Mouse (Mus musculus): ENCODE measurements around the gene Cds2.
A peak's percentile ranks its signal among the peaks of the same experiment; 100 is the strongest.
"Not testable (repeated sequence)": the region's sequence is repeated elsewhere in the genome, so short reads cannot be mapped to it uniquely, and the experiment has no call there.

The Cds2 gene

DNA sequence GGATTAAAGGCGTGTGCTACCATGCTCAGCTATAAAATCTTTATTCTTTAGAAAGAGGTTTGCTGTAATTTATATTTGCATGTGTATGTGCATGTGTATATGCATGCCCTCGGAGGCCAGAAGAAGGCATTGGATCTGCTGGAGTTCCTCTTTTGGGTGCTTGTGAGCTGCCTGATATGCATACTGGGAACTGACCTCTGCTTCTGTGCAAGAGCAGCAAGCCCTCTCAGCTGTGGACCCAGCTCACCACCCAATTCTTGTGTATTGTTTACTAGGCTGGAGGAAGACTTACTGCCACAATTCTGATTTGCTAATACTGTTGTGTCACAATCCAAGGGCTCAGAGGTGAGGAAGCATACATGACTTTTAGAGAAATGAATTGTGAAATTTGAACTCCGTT, 3.1 kb downstream of the Cds2 start:
- no peak for DNase-seq

DNA sequence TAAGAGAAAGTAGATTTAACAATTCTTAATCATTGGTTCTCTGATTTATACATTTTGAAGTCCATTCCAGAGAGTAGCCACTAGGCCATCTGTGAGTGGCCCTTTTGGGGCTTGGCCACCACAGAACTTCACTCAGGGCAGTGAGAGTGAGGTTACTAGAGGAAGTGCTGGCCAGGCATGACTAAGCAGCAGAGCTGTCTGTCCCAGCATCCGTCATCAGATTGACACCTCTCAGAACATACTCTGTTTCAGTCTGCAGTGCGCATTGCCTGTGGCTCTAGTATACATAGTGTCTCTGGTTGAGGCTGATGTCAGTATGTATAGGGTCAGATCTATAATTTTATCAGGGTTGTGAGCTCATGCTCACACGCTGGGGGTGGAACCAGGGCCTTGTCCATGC, 6.3 kb downstream of the Cds2 start:
- DNase-seq: no peak

DNA sequence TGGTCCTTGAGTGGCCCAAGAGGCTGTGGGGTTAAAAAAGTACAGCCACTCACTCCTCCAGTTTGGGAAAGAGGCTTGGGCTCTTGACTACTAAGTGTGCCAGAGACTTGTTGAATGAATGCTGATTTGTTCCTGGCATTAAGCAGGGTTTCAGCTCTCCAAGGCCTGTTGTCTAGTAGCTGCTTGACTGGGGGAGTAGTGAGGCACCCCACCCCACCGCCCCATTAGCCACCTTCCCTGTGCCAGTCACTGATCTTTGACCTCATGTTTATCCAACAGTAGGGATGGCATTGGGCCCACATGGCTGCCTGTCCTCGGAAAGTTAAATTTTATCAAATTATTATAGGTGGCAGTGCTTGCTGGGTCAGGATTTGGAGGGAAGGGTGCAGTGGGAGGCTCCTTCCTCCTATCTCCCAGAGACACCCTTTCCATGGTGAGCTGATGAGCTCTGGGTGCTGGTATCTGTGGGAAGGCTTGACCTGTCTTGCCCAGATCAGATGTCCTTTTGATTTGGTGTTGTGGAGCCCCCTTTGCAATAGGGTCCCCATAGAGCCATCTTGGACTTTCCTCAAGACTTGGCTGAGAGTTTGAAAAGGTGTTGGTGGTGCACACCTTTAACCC, 7.5 kb downstream of the Cds2 start:
- peak; percentile 81 for DNase-seq

DNA sequence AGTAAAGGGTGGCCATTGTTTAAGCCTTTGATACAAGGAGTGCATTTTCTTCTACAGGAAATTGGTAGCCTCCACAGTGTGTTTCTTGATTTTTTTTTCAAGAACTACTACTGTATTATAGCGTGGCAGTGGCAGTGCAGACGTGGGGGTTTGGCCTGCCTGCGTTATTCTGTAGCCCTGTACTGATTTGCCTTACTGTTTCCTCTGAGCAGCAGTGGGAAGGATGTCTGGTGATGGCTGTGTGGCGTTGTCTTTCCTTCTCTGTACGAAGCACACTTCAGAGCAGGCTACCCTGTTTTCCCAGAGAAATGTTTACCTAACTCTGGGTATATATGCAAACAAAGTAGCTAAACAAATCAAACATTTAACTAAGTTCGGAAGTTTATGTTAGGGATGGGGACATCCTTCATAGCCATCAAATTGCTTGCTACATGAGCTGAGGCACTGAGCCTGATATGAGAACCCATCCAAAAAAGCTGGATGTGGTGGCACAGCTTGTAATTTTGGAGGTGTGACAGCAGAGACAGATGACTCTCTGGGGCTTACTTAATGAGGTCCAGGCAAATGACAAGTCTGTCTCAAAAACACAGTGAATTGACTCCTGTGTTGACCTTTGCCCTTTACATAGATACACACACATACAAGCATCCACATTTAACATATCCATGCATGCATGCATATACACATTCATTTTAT, 9.9 kb downstream of the Cds2 start:
- DNase-seq: no peak

DNA sequence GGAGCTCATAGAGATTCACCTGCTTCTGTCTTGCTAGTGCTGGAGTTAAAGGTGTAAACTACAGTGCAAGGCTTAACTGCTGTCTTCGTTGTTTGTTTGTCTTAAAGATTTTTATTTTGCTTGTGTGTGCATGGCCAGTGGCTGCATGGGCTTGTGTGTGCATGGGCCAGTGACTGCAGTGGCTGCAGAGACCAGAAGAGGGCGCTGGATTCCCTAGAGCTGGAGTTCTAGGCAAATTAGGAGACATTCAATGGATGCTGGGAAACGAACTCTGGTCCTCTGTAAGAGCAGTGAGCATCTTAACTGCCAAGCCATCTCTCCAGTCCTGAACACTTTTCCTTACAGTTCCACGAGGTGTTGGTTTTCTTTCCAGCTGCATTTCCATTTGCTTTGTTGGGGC, 12.6 kb downstream of the Cds2 start:
- DNase-seq: no peak

DNA sequence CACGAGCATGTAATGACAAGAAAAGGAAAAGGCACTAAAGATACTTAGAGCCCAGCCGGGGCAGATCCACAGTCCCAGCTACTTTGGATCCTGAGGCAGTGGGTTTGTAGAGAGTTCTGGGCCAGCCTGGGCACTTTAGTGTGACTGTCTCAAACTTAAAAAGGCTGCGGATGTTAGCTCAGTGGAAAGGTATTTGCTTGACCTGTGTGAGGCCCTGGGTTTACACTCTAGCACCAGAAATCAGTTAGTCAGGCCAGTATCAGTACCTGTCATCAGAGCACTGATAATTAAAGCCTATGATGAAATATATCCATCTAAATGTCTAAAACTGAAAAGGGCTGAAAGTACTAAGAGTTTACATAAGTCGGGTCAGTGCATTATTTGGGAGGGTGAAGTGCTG, 13.3 kb downstream of the Cds2 start:
- no peak for DNase-seq

DNA sequence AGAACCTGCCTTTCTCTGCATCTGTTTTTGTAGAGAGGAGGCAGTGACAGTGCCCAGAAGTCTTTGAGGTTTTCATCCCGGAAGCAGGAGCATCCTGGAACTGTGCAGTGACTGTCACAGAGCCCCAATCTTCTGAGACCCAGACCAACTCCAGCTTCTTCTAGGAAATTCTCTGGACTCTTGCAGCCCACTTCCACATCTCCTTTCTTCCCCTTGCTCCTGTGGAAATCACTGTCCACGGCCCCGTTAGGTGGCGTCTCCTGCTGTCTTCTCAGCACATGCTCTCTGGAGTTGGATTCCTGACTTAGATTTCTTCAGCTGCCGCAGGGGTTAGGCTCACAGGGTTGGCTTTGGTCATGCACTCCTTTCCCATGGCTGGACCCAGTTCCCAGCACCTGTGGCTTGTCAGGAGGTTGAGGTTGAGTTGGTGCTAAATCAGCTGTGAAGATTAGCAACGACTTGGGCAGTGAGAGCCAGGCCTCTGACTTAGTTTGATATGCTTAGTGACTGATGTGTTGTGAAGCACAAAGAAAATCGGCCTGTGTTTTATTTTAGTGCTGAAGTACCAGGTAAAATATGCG, 15.4 kb downstream of the Cds2 start:
- no peak for DNase-seq

DNA sequence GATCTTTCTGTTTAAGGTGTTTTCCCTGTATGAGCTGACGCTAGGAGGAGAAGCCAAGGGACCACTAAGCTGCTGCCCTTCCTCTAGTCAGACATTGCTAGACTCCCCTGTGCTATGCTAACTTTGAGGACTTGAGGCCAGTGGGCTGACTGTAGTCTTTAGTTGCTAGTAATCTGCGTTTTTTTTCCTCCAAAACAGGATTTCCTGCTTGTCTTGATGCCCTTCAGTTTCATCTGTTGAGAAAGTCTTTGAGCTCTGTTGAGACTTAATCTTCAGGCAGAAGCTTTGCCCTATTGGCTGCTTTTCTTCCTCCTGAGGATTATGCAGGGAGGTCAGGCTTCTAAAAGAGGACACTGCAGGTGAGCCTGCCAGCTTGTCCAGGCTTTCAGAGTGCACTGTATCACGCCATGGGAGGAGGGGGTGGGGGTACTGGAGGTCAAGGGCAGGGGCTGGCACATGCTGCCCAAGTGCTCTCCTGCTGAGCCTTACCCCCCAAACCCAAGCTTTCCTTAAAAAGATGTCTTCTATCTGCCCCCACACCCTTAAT, 16.5 kb downstream of the Cds2 start:
- DNase-seq: no peak

DNA sequence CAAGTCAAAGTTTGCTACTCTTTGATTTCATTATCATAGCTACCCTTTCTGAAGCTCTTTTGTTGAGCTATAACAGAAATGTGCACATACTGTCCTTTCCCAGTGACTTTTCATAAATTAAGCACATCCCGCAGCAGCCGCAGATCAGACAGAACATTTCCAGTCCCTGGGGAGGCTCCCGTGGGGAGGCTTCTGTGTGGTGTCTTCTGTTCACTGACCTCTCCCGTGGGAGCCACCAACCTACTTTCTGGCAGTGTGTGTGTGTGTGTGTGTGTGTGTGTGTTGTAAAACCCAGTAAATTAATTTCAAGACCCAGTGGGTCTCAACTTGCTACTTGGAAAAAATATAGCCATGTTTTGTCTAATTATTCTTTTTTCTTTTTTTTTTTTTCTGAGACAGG, 17.0 kb downstream of the Cds2 start:
- no peak for DNase-seq

DNA sequence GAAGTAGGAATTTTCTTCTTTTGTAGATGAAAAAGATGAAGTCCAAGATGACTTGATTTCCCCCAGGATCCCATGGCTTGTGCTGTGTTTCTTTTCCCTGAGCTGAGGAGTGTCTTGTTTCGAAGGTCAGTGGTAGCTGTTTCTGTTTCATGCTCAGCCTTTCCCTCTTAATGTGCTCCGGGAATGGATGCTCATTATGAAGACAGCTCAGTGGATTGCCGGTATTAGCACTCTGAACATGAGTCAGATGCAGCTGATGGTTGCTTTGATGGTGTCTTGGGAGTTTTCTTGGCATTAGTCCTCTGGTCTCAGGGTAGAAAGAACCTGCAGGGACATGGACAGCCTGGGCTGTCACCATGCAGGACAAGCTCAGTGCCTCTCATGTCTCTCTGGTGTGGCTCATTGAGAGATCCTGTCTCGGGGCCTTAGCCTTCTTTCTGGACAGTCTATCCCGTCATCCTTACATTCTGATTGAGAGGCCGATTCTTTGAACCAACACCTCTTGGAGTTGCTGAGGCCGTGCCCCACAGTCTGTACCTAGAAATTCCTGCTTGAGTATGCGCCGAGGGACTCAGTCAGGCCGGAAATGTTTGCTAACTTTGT, 17.7 kb downstream of the Cds2 start:
- DNase-seq: no peak

DNA sequence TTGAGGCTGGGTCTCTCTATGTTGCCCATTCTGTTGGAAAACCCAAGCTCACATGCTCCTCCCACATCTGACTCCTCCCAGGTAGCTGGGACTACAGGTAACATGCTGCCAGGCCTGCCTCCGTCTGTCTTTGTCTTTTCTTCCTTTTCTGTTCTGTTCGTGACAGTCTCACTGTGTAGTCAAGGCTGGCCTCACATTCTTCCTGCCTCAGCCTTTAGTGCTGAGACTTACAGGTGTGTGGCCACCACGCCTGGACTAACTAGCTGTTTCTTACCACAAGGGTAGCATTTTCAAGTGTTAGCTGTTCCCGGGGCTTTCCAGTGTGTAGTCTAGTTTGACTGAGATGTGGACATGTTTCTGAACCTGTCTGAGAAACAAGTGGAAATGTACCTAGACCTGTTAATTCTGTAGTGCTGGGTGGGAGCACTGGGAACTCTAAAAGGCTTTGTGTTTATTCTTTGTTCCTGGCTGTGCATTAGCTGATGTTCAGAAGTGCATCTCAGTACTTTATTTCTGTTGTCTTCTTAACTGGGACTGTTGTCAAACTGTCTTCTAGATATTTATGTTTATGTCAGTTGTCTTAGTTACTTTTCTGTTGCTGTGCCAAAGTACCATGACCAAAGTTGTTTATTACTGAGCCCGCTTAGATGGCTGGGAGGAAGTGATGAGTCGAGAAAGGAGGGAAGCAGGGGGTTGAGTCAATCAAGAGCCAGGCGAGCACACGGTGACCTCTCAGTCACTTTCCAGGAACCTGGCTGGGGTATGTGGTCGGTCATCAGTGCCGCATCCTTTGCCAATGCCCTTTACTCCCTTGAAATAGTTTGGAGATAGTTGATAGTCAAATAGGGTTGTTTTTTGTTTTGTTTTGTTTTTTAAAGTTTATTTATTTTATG, 18.9 kb downstream of the Cds2 start:
- DNase-seq: no peak

DNA sequence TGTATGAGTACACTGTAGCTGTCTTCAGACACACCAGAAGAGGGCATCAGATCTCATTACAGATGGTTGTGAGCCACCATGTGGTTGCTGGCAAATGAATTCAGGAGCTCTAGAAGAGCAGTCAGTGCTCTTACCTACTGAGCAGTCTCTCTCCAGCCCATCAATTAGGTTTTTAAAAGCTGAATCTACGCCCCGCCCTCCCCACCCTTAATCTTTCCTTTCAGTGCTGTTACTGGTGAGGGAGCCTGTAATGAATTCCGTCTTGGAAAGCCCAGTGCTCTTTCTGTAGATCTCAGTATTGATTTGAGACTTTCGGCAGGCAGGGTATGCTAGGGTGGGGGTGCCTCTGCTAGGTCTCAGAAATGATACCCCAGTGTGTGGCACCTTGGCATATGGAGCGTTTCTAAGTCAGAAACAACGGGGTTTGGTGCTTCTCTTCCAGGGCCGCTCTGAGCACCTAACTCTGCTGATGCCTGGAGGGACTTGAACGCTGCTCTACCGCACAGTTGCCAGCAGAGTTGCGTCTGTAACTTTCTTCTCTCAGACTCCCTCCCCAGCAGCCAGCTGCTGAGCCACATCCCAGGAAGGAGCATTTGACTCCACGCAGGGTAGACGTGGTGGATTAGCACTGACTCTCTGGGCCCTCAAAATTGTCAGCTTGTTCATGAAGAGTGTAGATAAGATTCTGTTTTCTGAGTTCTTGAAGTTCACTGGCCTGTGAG, 19.7 kb downstream of the Cds2 start:
- DNase-seq: no peak

DNA sequence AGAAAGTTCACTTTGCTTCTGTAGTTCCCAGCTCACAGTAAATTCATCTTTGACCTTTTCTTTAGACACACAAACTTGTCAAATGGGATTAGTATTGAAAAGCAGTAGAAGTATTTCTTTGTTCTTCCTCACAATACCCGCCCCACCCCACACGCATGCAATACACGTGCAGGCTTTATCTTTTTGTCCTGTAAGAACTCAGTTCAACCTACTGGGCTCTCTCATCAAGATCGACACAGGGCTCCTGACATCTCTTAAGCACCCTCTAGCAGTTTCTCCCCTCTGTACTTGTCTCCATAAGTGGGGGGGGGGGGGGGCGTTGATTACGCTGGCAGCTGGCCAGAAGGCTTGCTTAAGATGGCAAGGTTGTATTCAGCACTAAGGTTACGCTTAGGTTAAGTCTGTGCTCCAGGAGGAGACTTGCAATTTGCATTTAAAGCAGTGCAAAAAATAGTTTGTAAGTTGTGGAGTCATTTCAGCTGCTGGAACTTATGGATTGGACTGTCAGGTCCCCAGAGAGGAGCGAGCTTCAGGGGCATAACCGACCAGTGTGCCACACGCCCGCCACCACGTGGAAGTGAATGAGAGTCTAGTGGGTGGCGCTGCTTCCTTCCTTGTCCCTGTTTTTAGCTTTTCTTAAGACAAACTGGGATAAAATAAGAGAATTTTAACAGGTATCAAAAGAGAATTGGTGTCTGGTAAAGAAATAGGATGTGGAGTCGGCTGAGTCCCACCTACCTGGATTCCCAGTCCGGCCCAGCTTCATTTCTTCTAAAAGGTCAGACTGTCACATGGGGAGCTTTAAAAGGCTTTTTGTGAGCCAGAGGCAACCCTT, 20.5 kb downstream of the Cds2 start:
- no peak for DNase-seq

DNA sequence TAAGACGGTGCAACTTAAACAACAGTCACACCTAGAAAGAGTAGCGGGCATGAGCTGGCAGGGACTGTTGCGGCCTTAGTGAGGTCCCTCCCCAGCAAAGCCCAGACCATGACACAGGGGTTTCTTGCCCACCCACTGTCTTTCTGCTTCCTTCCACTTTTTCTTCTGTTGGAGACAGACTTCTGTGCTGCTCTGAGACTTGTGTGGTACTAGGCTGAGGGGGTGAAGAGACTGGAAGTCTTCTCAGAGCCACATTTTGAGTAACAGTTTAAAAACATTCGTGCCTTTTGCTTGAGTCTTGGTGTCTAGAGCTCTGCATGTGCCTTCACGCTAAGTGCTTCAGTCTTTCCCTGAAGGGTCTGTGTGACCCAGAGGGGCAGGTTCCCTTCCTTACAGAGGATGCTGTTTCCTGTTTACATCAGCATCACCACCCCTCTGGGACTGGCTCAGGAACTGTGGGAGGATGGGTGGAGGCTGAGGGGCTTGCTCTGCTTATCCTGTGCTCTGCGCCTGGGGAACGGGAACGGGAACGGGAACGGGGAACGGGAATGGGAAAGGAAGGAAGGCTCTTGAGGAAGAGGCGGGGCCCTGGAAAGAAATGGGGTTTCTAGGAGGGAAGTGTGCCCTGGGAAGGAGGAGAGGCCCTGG, 21.7 kb downstream of the Cds2 start:
- DNase-seq: peak; percentile 66

DNA sequence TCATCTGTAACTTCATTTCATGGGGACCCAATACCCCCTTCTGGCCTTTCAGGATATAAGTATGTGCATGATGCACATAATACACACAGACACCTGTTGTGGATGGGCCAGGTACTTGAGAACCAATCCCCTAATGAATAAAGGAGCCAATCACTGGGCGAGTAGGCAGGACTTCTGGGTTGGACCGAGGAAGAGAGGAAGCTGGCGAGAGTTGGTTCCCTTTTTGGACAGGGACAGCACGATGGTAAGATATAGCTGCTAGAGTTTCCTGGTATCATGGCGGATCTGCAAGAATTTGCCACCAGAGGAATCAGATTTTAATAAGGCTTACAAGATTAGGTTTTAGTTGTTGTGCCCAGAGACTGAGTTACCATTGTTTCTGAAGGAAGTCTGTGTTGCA, 22.8 kb downstream of the Cds2 start:
- not testable (repeated sequence) for DNase-seq

DNA sequence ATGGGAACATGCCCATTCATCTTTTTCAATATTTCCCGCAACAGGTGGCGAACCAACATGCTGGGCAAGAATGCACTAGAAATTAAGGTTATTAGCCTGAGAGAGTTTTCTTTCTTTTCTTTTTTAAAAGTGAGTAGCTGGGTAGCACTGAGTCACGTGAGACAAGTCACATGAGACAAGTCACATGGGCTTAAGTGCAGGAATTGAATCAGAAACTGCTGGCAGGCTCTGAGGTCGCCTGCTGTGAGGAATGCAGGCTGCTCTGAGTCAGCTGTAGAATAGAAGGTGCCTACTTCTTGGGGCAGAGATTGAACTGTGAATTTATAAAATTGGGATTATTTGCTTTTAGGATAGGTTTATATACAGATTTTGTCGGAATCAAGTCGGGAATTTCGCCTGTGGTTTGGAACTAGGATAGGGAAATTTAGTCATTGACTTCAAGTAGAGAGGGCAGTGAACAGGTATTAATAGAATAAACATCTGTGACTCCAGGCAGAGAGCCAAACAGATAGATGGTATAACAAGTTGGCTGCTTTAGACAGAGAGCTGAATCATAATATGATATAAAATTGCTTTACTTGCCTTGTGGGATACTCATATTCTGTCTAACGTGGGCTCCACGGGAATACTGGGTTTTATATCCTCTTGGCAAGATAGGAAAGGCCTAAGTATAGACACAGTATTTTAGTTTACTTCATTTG, 23.6 kb downstream of the Cds2 start:
- DNase-seq: no peak

DNA sequence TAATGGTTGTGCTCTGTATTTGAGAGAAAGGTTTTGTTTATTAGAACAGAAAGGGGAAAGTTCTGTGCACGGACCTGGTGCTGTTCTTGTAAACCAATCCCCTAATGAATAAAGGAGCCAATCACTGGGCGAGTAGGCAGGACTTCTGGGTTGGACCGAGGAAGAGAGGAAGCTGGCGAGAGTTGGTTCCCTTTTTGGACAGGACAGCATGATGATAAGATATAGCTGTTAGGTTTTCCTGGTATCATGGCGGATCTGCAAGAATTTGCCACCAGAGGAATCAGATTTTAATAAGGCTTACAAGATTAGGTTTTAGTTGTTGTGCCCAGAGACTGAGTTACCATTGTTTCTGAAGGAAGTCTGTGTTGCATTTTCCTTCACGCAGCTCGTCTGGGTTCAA, 26.3 kb downstream of the Cds2 start:
- not testable (repeated sequence) for DNase-seq

DNA sequence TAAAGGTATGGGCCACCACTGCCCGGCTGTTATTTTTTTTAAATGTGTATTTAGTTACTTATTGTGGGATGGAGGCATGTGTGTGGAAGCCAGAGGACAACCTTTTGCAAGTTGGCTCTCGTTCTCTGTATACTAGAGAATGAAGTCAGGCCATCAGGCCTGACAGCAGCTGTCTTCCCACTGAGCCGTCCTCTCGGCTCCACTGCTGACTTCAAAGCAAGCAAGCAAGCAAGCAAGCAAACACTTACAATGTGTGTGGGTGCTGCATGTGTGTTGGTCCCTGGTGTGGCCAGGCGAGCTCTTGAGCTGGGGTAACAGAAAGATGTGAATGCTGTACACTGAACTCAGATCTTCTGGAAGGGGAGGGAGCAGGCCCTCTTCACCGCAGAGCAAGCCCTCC, 27.9 kb downstream of the Cds2 start:
- DNase-seq: no peak

DNA sequence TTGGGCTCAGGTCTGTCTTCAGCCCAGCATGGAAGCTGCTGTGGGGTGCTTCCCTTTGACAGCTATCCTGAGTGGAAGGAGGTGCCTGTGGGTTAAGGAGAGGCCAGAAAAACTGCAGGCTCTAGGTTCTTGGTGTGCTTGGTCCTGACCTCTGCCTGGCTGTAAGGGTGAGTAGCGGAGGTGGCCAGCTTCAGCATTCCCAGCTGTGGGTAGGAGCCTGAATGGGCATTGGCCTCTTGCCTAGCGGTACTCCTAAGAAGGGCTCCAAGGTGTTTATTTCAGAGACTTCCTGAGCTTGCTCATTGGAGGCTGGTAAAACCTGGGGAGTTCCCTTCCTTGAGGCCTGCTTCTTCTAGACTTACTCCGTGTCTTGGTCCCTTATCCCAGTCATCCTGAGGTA, 28.3 kb downstream of the Cds2 start:
- DNase-seq: no peak

DNA sequence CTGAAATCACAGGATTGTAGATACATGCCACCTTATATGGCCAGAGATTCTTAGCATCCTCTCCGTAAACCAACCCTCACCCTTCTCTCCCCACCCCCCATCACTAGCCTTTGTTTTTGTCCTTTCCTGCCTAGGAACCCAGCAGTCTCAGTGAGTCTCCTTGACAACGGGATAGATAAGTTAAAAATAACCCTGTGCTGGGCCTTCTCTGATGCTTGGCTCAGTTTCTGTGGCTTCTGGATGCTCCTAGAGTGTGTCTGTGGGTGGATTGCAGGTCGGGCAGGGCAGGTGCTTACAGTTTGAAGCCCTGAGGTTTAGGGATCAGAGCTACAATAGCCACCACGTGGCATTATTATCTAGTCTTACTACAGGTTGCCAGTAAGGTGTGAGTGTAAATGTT, 29.1 kb downstream of the Cds2 start:
- DNase-seq: no peak
